Mouse (Mus musculus): ENCODE measurements around the gene Nthl1. TPM values are rescaled to one million over a fixed set of nuclear protein-coding genes. Genes with fewer than 3 reads are reported as not detected.

Gene Nthl1
- total and polyA plus RNA-seq, 2 experiments = 8.1 to 11.5 TPM

- H3K4me1 ChIP-seq (ENCODE audit: control insufficient read depth, insufficient read depth, low read length) = peaks cover 6% of the 10 kb centered on the region; the same call in 1 of the 2 replicates
- DNase-seq (ENCODE audit: extremely low read depth, low read depth, low spot score) = peak; percentile 38
- H3K27ac ChIP-seq (replicated peaks; ENCODE audit: insufficient read depth, low read depth, low read length) = no peak overlapping the region
- H3K4me3 ChIP-seq (ENCODE audit: insufficient read depth, low read depth, low read length) = peak overlapping the region; percentile 59
- peak overlapping the region; percentile 13 for H3K9ac ChIP-seq (ENCODE audit: low read depth, low read length)
- peaks cover 6% of the 10 kb centered on the region for H3K27me3 ChIP-seq (ENCODE audit: control insufficient read depth, insufficient read depth, low read length)
- WGBS = 5% methylated on average over 25 of the region's 25 CpGs
- no peaks in the 10 kb centered on the region for H3K79me2 ChIP-seq (ENCODE audit: control insufficient read depth, insufficient read depth, low read length)
- no peak for TF ChIP-seq POLR2A (IDR thresholded peaks at IDR 0.05; ENCODE audit: extremely low read depth, insufficient read depth, low read length)
- no peak for TF ChIP-seq CTCF (IDR thresholded peaks at IDR 0.05; ENCODE audit: low read depth, low read length)
- H3K36me3 ChIP-seq (ENCODE audit: control insufficient read depth, insufficient read depth, low read length) = no peaks in the 10 kb centered on the region
These were observed 54.7 kb downstream of the Nthl1 start for GRCm38 (mm10) chr17:24687146-24687595.

- TF ChIP-seq POLR2A (IDR thresholded peaks at IDR 0.05; ENCODE audit: extremely low read depth, insufficient read depth, low read length) (no peak), CTCF (IDR thresholded peaks at IDR 0.05; ENCODE audit: low read depth, low read length) (no peak)
- H3K9ac ChIP-seq (ENCODE audit: low read depth, low read length) = peak overlapping the region; percentile 13; the same call in 1 of the 2 replicates
- no peak overlapping the region for H3K27ac ChIP-seq (replicated peaks; ENCODE audit: insufficient read depth, low read depth, low read length)
- H3K27me3 ChIP-seq (ENCODE audit: control insufficient read depth, insufficient read depth, low read length) = peaks cover 6% of the 10 kb centered on the region
- no peak for DNase-seq (ENCODE audit: extremely low read depth, low read depth, low spot score)
- no peaks in the 10 kb centered on the region for H3K36me3 ChIP-seq (ENCODE audit: control insufficient read depth, insufficient read depth, low read length)
- WGBS = 27% methylated on average over 23 of the region's 23 CpGs
- peaks cover 6% of the 10 kb centered on the region; the same call in 1 of the 2 replicates for H3K4me1 ChIP-seq (ENCODE audit: control insufficient read depth, insufficient read depth, low read length)
- no peaks in the 10 kb centered on the region for H3K79me2 ChIP-seq (ENCODE audit: control insufficient read depth, insufficient read depth, low read length)
- H3K4me3 ChIP-seq (ENCODE audit: insufficient read depth, low read depth, low read length) = peak overlapping the region; percentile 59; the same call in 1 of the 2 replicates
These were observed 55.1 kb downstream of the Nthl1 start for GRCm38 (mm10) chr17:24687599-24687998.

Other genes starting within 250 kb of the Nthl1 start
- 17.3 and 20.7 TPM in 2 replicates for gene Rnps1, start 218.1 kb upstream of the Nthl1 start, total RNA-seq (2014; rRNA removed)
- 32.7 and 37.6 TPM in 2 replicates for gene Rnps1, start 218.1 kb upstream of the Nthl1 start, polyA plus RNA-seq (2012; rRNA removed)
- 176 and 218 TPM in 2 replicates for gene Eci1, start 206.0 kb upstream of the Nthl1 start, total RNA-seq (2014; rRNA removed)
- 249 and 286 TPM in 2 replicates for gene Eci1, start 206.0 kb upstream of the Nthl1 start, polyA plus RNA-seq (2012; rRNA removed)
- 0.74 and 1.2 TPM in 2 replicates for gene Dnase1l2, start 189.6 kb upstream of the Nthl1 start, total RNA-seq (2014; rRNA removed)
- gene Dnase1l2, start 189.6 kb upstream of the Nthl1 start, polyA plus RNA-seq (2012; rRNA removed) = 1.7 and 2.4 TPM in 2 replicates
- gene E4f1, start 162.4 kb upstream of the Nthl1 start, total RNA-seq (2014; rRNA removed) = 5.6 and 6.7 TPM in 2 replicates
- gene E4f1, start 162.4 kb upstream of the Nthl1 start, polyA plus RNA-seq (2012; rRNA removed) = 21.6 and 33.3 TPM in 2 replicates
- gene Pgp, start 162.3 kb upstream of the Nthl1 start, total RNA-seq (2014; rRNA removed) = 9.2 and 11.9 TPM in 2 replicates
- gene Pgp, start 162.3 kb upstream of the Nthl1 start, polyA plus RNA-seq (2012; rRNA removed) = 25.8 and 26.6 TPM in 2 replicates
- gene Bricd5, start 158.8 kb upstream of the Nthl1 start, total RNA-seq (2014; rRNA removed) = not detected in 2 replicates
- 0.24 and 0.67 TPM in 2 replicates for gene Bricd5, start 158.8 kb upstream of the Nthl1 start, polyA plus RNA-seq (2012; rRNA removed)
- 3.5 and 3.9 TPM in 2 replicates for gene Mlst8, start 153.6 kb upstream of the Nthl1 start, total RNA-seq (2014; rRNA removed)
- 12.9 and 16.7 TPM in 2 replicates for gene Mlst8, start 153.6 kb upstream of the Nthl1 start, polyA plus RNA-seq (2012; rRNA removed)
- under 0.01 and 0.18 TPM in 2 replicates for gene Caskin1, start 144.1 kb upstream of the Nthl1 start, total RNA-seq (2014; rRNA removed)
- 0.18 and 0.26 TPM in 2 replicates for gene Caskin1, start 144.1 kb upstream of the Nthl1 start, polyA plus RNA-seq (2012; rRNA removed)
- gene Traf7, start 104.7 kb upstream of the Nthl1 start, total RNA-seq (2014; rRNA removed) = 13.4 and 14.4 TPM in 2 replicates
- gene Traf7, start 104.7 kb upstream of the Nthl1 start, polyA plus RNA-seq (2012; rRNA removed) = 25.3 and 47.5 TPM in 2 replicates
- gene Rab26, start 98.5 kb upstream of the Nthl1 start, total RNA-seq (2014; rRNA removed) = 0.13 and 0.37 TPM in 2 replicates
- gene Rab26, start 98.5 kb upstream of the Nthl1 start, polyA plus RNA-seq (2012; rRNA removed) = 0.15 and 0.40 TPM in 2 replicates
- 9.9 and 11.4 TPM in 2 replicates for gene Pkd1, start 82.8 kb upstream of the Nthl1 start, total RNA-seq (2014; rRNA removed)
- gene Pkd1, start 82.8 kb upstream of the Nthl1 start, polyA plus RNA-seq (2012; rRNA removed) = 14.7 and 17.4 TPM in 2 replicates
- 19.5 and 27.9 TPM in 2 replicates for gene Tsc2, start 50 bp upstream of the Nthl1 start, total RNA-seq (2014; rRNA removed)
- 63.4 and 79.3 TPM in 2 replicates for gene Tsc2, start 50 bp upstream of the Nthl1 start, polyA plus RNA-seq (2012; rRNA removed)
- gene Slc9a3r2, start 17.6 kb downstream of the Nthl1 start, total RNA-seq (2014; rRNA removed) = 8.8 and 13.6 TPM in 2 replicates
- 24.9 and 31.5 TPM in 2 replicates for gene Slc9a3r2, start 17.6 kb downstream of the Nthl1 start, polyA plus RNA-seq (2012; rRNA removed)
- gene Npw, start 25.8 kb downstream of the Nthl1 start, total RNA-seq (2014; rRNA removed) = not detected in 2 replicates
- not detected in 2 replicates for gene Npw, start 25.8 kb downstream of the Nthl1 start, polyA plus RNA-seq (2012; rRNA removed)
- 11.1 and 16.0 TPM in 2 replicates for gene Zfp598, start 37.0 kb downstream of the Nthl1 start, total RNA-seq (2014; rRNA removed)
- 67.8 and 106 TPM in 2 replicates for gene Zfp598, start 37.0 kb downstream of the Nthl1 start, polyA plus RNA-seq (2012; rRNA removed)
- gene Syngr3, start 57.3 kb downstream of the Nthl1 start, total RNA-seq (2014; rRNA removed) = 0.09 and 0.13 TPM in 2 replicates
- gene Syngr3, start 57.3 kb downstream of the Nthl1 start, polyA plus RNA-seq (2012; rRNA removed) = 0.10 TPM in 2 replicates
- gene Gfer, start 63.5 kb downstream of the Nthl1 start, total RNA-seq (2014; rRNA removed) = 32.6 and 38.2 TPM in 2 replicates
- 49.8 and 51.9 TPM in 2 replicates for gene Gfer, start 63.5 kb downstream of the Nthl1 start, polyA plus RNA-seq (2012; rRNA removed)
- 0.37 and 0.40 TPM in 2 replicates for gene Noxo1, start 63.6 kb downstream of the Nthl1 start, total RNA-seq (2014; rRNA removed)
- 2.7 TPM in 2 replicates for gene Noxo1, start 63.6 kb downstream of the Nthl1 start, polyA plus RNA-seq (2012; rRNA removed)
- 14.2 and 17.8 TPM in 2 replicates for gene Tbl3, start 75.0 kb downstream of the Nthl1 start, total RNA-seq (2014; rRNA removed)
- gene Tbl3, start 75.0 kb downstream of the Nthl1 start, polyA plus RNA-seq (2012; rRNA removed) = 29.4 and 37.9 TPM in 2 replicates
- not detected in 2 replicates for gene Rnf151, start 85.4 kb downstream of the Nthl1 start, total RNA-seq (2014; rRNA removed)
- gene Rnf151, start 85.4 kb downstream of the Nthl1 start, polyA plus RNA-seq (2012; rRNA removed) = 0.19 TPM in 1 of 2 replicates, not detected in the other
- gene Rps2, start 85.4 kb downstream of the Nthl1 start, total RNA-seq (2014; rRNA removed) = 802 and 1,081 TPM in 2 replicates
- gene Rps2, start 85.4 kb downstream of the Nthl1 start, polyA plus RNA-seq (2012; rRNA removed) = 2,199 and 2,424 TPM in 2 replicates
- 290 TPM in 2 replicates for gene Ndufb10, start 91.8 kb downstream of the Nthl1 start, total RNA-seq (2014; rRNA removed)
- gene Ndufb10, start 91.8 kb downstream of the Nthl1 start, polyA plus RNA-seq (2012; rRNA removed) = 265 and 300 TPM in 2 replicates
- gene Rpl3l, start 95.1 kb downstream of the Nthl1 start, total RNA-seq (2014; rRNA removed) = 0.46 TPM in 1 of 2 replicates, not detected in the other
- gene Rpl3l, start 95.1 kb downstream of the Nthl1 start, polyA plus RNA-seq (2012; rRNA removed) = not detected in 2 replicates
- 184 and 192 TPM in 2 replicates for gene Msrb1, start 104.0 kb downstream of the Nthl1 start, total RNA-seq (2014; rRNA removed)
- 447 and 506 TPM in 2 replicates for gene Msrb1, start 104.0 kb downstream of the Nthl1 start, polyA plus RNA-seq (2012; rRNA removed)
- gene Hs3st6, start 120.3 kb downstream of the Nthl1 start, total RNA-seq (2014; rRNA removed) = 0.74 and 1.2 TPM in 2 replicates
- 2.3 and 3.9 TPM in 2 replicates for gene Hs3st6, start 120.3 kb downstream of the Nthl1 start, polyA plus RNA-seq (2012; rRNA removed)
- gene Meiob, start 171.6 kb downstream of the Nthl1 start, total RNA-seq (2014; rRNA removed) = 4.9 and 6.7 TPM in 2 replicates
- gene Meiob, start 171.6 kb downstream of the Nthl1 start, polyA plus RNA-seq (2012; rRNA removed) = 0.59 and 0.75 TPM in 2 replicates
- 855 and 1,003 TPM in 2 replicates for gene Hagh, start 207.5 kb downstream of the Nthl1 start, total RNA-seq (2014; rRNA removed)
- 900 and 1,325 TPM in 2 replicates for gene Hagh, start 207.5 kb downstream of the Nthl1 start, polyA plus RNA-seq (2012; rRNA removed)
- 49.5 and 61.3 TPM in 2 replicates for gene Fahd1, start 217.7 kb downstream of the Nthl1 start, total RNA-seq (2014; rRNA removed)
- 55.7 and 61.8 TPM in 2 replicates for gene Fahd1, start 217.7 kb downstream of the Nthl1 start, polyA plus RNA-seq (2012; rRNA removed)
- gene Igfals, start 233.3 kb downstream of the Nthl1 start, total RNA-seq (2014; rRNA removed) = 112 and 127 TPM in 2 replicates
- 369 and 402 TPM in 2 replicates for gene Igfals, start 233.3 kb downstream of the Nthl1 start, polyA plus RNA-seq (2012; rRNA removed)